Mouse (Mus musculus): ENCODE measurements around the gene Nfkbil1.

GRCm38 (mm10) chr17:35198946-35199345 is 36.6 kb downstream of the Nfkbil1 start:
- no peak for TF ChIP-seq CTCF (IDR thresholded peaks at IDR 0.05; ENCODE audit: insufficient read depth, low read depth, low read length)
- TF ChIP-seq POLR2A (IDR thresholded peaks at IDR 0.05; ENCODE audit: insufficient read depth, low read depth, low read length), result no peak
